In the genomic region with DNA sequence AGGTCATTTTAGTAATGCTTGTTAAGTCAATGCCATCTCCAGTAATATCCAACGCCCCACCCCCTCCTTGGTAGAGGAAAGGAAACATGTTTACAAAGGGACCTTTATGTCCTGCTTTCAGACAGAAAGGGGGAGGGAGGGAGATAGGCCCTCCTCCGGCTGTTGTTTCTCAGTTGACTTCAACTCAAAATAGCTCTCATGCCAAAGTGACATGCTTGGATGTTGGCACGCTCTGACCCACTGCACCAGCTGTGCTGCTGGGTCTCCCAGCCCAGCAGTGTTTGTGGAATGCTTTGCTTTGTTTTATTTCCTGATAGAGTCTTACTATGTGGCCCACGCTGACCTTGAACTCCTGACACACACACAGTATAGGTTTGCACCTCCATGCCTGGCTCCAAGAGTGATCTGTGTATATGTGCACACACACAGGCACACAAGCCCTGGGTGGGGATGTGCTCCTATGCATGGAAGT, we compare ENCODE assay signal across 10 mouse cellular contexts. TPM values are rescaled to one million over a fixed set of nuclear protein-coding genes. Genes with fewer than 3 reads are reported as not detected.
DNase-seq lines count a peak whose midpoint lies in the region; ATAC-seq lines count a peak whose summit lies in the region.
"Had no signal": no experiment of that assay in that cellular context is flagged by ENCODE, and none has a peak within 500 bp of the region (broad histone marks: within the 10 kb centered on the region; RNA-seq: fewer than 3 reads in every experiment).

No protein-coding gene starts in this region.

- no peak for ATAC-seq in kidney, embryonic 14.5 days (ENCODE audit: low FRiP score, low TSS enrichment)

- H3K4me1 ChIP-seq in kidney, embryonic 14.5 days (ENCODE audit: control insufficient read depth, insufficient read depth, low read length) = no peaks in the 10 kb centered on the region
- H3K4me1 ChIP-seq: kidney, embryonic 15.5 days; liver, embryonic 15.5 days had no signal

- H3K9me3 ChIP-seq in kidney, embryonic 14.5 days (ENCODE audit: control insufficient read depth, low read length) = no peaks in the 10 kb centered on the region
- H3K9me3 ChIP-seq: kidney, embryonic 15.5 days; liver, embryonic 15.5 days had no signal

- H3K36me3 ChIP-seq in kidney, embryonic 14.5 days (ENCODE audit: control insufficient read depth, insufficient read depth, low read length) = no peaks in the 10 kb centered on the region
- H3K36me3 ChIP-seq: kidney, embryonic 15.5 days; liver, embryonic 15.5 days had no signal

- no peaks in the 10 kb centered on the region for H3K27me3 ChIP-seq in kidney, embryonic 14.5 days (ENCODE audit: control insufficient read depth, insufficient read depth, low read length)
- H3K27me3 ChIP-seq: kidney, embryonic 15.5 days; liver, embryonic 15.5 days had no signal

- H3K4me2 ChIP-seq in kidney, embryonic 14.5 days (replicated peaks; ENCODE audit: low read depth, low read length) = no peak overlapping the region
- H3K4me2 ChIP-seq: kidney, embryonic 15.5 days; liver, embryonic 15.5 days had no signal

- WGBS in kidney, embryonic 14.5 days = 65% methylated on average over 4 of the region's 4 CpGs

- no peak overlapping the region for H3K4me3 ChIP-seq in kidney, embryonic 14.5 days (ENCODE audit: low read length)
- H3K4me3 ChIP-seq: kidney, embryonic 15.5 days; liver, embryonic 15.5 days had no signal

- no peak overlapping the region for H3K9ac ChIP-seq in kidney, embryonic 14.5 days (ENCODE audit: low read depth, low read length)
- H3K9ac ChIP-seq: kidney, embryonic 15.5 days; liver, embryonic 15.5 days had no signal

- DNase-seq in embryo, embryonic 10.5 days (ENCODE audit: low spot score) = peak; percentile 36
- no peak for DNase-seq in embryo, embryonic 9.5 days (ENCODE audit: extremely low spot score)
- peak; percentile 74 for DNase-seq in layer of hippocampus, adult 11-12 months (ENCODE audit: low spot score)
- no peak for DNase-seq in layer of hippocampus, postnatal 10 days (ENCODE audit: low spot score in 2 of 2)
- DNase-seq in Muller cell, postnatal 12 days (ENCODE audit: inconsistent ontology term) = peak; percentile 19
- peak; percentile 88 for DNase-seq in layer of hippocampus, adult 9-11 months
- DNase-seq in frontal cortex, postnatal 10 days (ENCODE audit: low spot score in 2 of 2) = no peak

- H3K27ac ChIP-seq in kidney, embryonic 14.5 days (ENCODE audit: low read depth, low read length) = no peak overlapping the region
- H3K27ac ChIP-seq: kidney, embryonic 15.5 days; liver, embryonic 15.5 days had no signal

RNA-seq across cellular contexts. Expression of a gene that starts 36.7 kb away (rescaled TPM):
- 100 to 1,000 TPM; 207 to 211 TPM for total RNA-seq in layer of hippocampus, postnatal 10 days (2021)
- 324 and 348 TPM in 2 replicates for polyA plus RNA-seq in kidney, embryonic 14.5 days (2014; fragmentation: Nextera tagmentation; extraction: Ambion mirVana)

Comparison
In these comparisons a context has a peak if more than half of its experiments do, and no peak if none do; other contexts are left out.
1. DNase-seq: peak in embryo, embryonic 10.5 days (single experiment), layer of hippocampus, adult 11-12 months (single experiment), Muller cell, postnatal 12 days (single experiment) and layer of hippocampus, adult 9-11 months (single experiment); none in embryo, embryonic 9.5 days (single experiment), layer of hippocampus, postnatal 10 days (0 of 2) and frontal cortex, postnatal 10 days (0 of 2).